Mouse (Mus musculus) heart, postnatal 0 days (tissue): ENCODE measurements around the gene Cmip.

Experiments used
- CTCF ChIP-seq: IDR thresholded peaks from 2 replicates; pipeline ENCODE4 v1.5.1; 2016; ENCODE audit warnings: antibody characterized with exemption, control low read depth, low read depth
- EP300 ChIP-seq: IDR thresholded peaks from 2 replicates; pipeline ENCODE4 v1.6.1; 2016; ENCODE audit warnings: antibody characterized with exemption, low read depth

- no peak for TF ChIP-seq CTCF
- TF ChIP-seq EP300: no peak
Observed at GRCm38 (mm10) chr8:117500232-117500823, 243.5 kb downstream of the Cmip start.
